ENCODE assay signal across 16 mouse cellular contexts in genomic region chr9:21594838-21595237, GRCm38 (mm10). TPM values are rescaled to one million over a fixed set of nuclear protein-coding genes. Genes with fewer than 3 reads are reported as not detected.
DNase-seq lines count a peak whose midpoint lies in the region; ATAC-seq and TF ChIP-seq lines count a peak whose summit lies in the region.
"Had no signal": no experiment of that assay in that cellular context is flagged by ENCODE, and none has a peak within 500 bp of the region (broad histone marks: within the 10 kb centered on the region; RNA-seq: fewer than 3 reads in every experiment).

No protein-coding gene starts in this region.

- no peak overlapping the region for H3K9ac ChIP-seq in hindbrain, embryonic 15.5 days
- no peak overlapping the region for H3K9ac ChIP-seq in hindbrain, embryonic 11.5 days (ENCODE audit: low read depth, low read length)
- H3K9ac ChIP-seq in midbrain, embryonic 15.5 days: no peak overlapping the region
- no peak overlapping the region for H3K9ac ChIP-seq in midbrain, embryonic 11.5 days (ENCODE audit: low read length)
- H3K9ac ChIP-seq: lung, embryonic 14.5 days; midbrain, embryonic 12.5 days had no signal

- DNase-seq in hindbrain, embryonic 11.5 days (ENCODE audit: low spot score): no peak
- DNase-seq in midbrain, embryonic 11.5 days (ENCODE audit: low spot score, missing footprints): no peak
- DNase-seq in fat pad, adult 2 months (ENCODE audit: extremely low read depth, low read depth, low spot score): peak; percentile 59
- no peak for DNase-seq in forebrain, embryonic 10.5 days (ENCODE audit: extremely low spot score, low spot score)
- DNase-seq in heart, postnatal 4 days: no peak
- DNase-seq: adrenal gland, postnatal 36 days; heart, adult 2 months; kidney, postnatal 4 days; left cerebral cortex, postnatal 4 days; lung, embryonic 14.5 days had no signal

- H3K4me1 ChIP-seq in hindbrain, embryonic 15.5 days (replicated peaks): peaks cover 35% of the 10 kb centered on the region
- peaks cover 5% of the 10 kb centered on the region for H3K4me1 ChIP-seq in hindbrain, embryonic 11.5 days (replicated peaks; ENCODE audit: control insufficient read depth, insufficient read depth, low read length)
- H3K4me1 ChIP-seq in midbrain, embryonic 15.5 days: peaks cover 33% of the 10 kb centered on the region
- peaks cover 12% of the 10 kb centered on the region for H3K4me1 ChIP-seq in midbrain, embryonic 11.5 days (ENCODE audit: control insufficient read depth, insufficient read depth, low read length)
- peaks cover 37% of the 10 kb centered on the region for H3K4me1 ChIP-seq in forebrain, embryonic 10.5 days

- H3K79me2 ChIP-seq in myocyte (ENCODE audit: control insufficient read depth, insufficient read depth): peaks cover 23% of the 10 kb centered on the region

- H3K27ac ChIP-seq in hindbrain, embryonic 15.5 days (replicated peaks): no peak overlapping the region
- no peak overlapping the region for H3K27ac ChIP-seq in hindbrain, embryonic 11.5 days (ENCODE audit: low read depth, low read length)
- H3K27ac ChIP-seq in midbrain, embryonic 15.5 days: no peak overlapping the region
- H3K27ac ChIP-seq in midbrain, embryonic 11.5 days (ENCODE audit: low read depth, low read length): no peak overlapping the region
- no peak overlapping the region for H3K27ac ChIP-seq in forebrain, embryonic 10.5 days
- H3K27ac ChIP-seq: heart, adult 2 months; macrophage; midbrain, embryonic 12.5 days had no signal

- no peaks in the 10 kb centered on the region for H3K27me3 ChIP-seq in hindbrain, embryonic 15.5 days
- no peaks in the 10 kb centered on the region for H3K27me3 ChIP-seq in hindbrain, embryonic 11.5 days (ENCODE audit: control insufficient read depth, insufficient read depth, low read length)
- H3K27me3 ChIP-seq in midbrain, embryonic 15.5 days (replicated peaks): no peaks in the 10 kb centered on the region
- no peaks in the 10 kb centered on the region for H3K27me3 ChIP-seq in midbrain, embryonic 11.5 days (ENCODE audit: control insufficient read depth, insufficient read depth, low read length)
- H3K27me3 ChIP-seq in myocyte (ENCODE audit: control insufficient read depth, insufficient read depth, insufficient read length): no peaks in the 10 kb centered on the region
- H3K27me3 ChIP-seq in forebrain, embryonic 10.5 days (ENCODE audit: poor library complexity, severe bottlenecking): no peaks in the 10 kb centered on the region
- H3K27me3 ChIP-seq: midbrain, embryonic 12.5 days had no signal

- no peak for ATAC-seq in hindbrain, embryonic 15.5 days (ENCODE audit: low FRiP score, low read depth)
- ATAC-seq in hindbrain, embryonic 11.5 days (ENCODE audit: low FRiP score): no peak
- ATAC-seq in midbrain, embryonic 15.5 days (replicated peaks): no peak
- no peak for ATAC-seq in midbrain, embryonic 11.5 days (ENCODE audit: low FRiP score)
- ATAC-seq: forebrain, embryonic 16.5 days had no signal

- WGBS in hindbrain, embryonic 15.5 days: 90% methylated on average over 2 of the region's 2 CpGs
- WGBS in hindbrain, embryonic 11.5 days: 88% methylated on average over 2 of the region's 2 CpGs
- WGBS in midbrain, embryonic 15.5 days: 94% methylated on average over 2 of the region's 2 CpGs
- 89% methylated on average over 2 of the region's 2 CpGs for WGBS in midbrain, embryonic 11.5 days
- WGBS in forebrain, embryonic 10.5 days: 90% methylated on average over 2 of the region's 2 CpGs

- no peak overlapping the region for H3ac ChIP-seq in myocyte (ENCODE audit: control insufficient read depth, insufficient read length)

- H3K4me3 ChIP-seq in hindbrain, embryonic 15.5 days: no peak overlapping the region
- H3K4me3 ChIP-seq in hindbrain, embryonic 11.5 days (ENCODE audit: low read depth, low read length): no peak overlapping the region
- H3K4me3 ChIP-seq in midbrain, embryonic 15.5 days: no peak overlapping the region
- H3K4me3 ChIP-seq in midbrain, embryonic 11.5 days (ENCODE audit: low read depth, low read length): no peak overlapping the region
- H3K4me3 ChIP-seq in myocyte: no peak overlapping the region
- no peak overlapping the region for H3K4me3 ChIP-seq in forebrain, embryonic 10.5 days
- H3K4me3 ChIP-seq: heart, adult 2 months had no signal

- no peak for TF ChIP-seq POLR2A in myocyte (IDR thresholded peaks at IDR 0.05; ENCODE audit: insufficient read length, low read depth)

- H3K4me2 ChIP-seq in hindbrain, embryonic 15.5 days: peak overlapping the region; percentile 96; the same call in 1 of the 2 replicates
- no peak overlapping the region for H3K4me2 ChIP-seq in hindbrain, embryonic 11.5 days (replicated peaks; ENCODE audit: low read depth, low read length)
- peak overlapping the region; percentile 97; the same call in 1 of the 2 replicates for H3K4me2 ChIP-seq in midbrain, embryonic 15.5 days
- H3K4me2 ChIP-seq in midbrain, embryonic 11.5 days: no peak overlapping the region
- peak overlapping the region; percentile 97 for H3K4me2 ChIP-seq in myocyte (ENCODE audit: low read depth)

- H3K36me3 ChIP-seq in hindbrain, embryonic 15.5 days: peaks cover 16% of the 10 kb centered on the region
- H3K36me3 ChIP-seq in hindbrain, embryonic 11.5 days (ENCODE audit: control insufficient read depth, insufficient read depth, low read length): no peaks in the 10 kb centered on the region
- H3K36me3 ChIP-seq in midbrain, embryonic 15.5 days (replicated peaks): 0 out of 2 replicates have a peak, but pooled peaks cover 8% of the 10 kb centered on the region
- no peaks in the 10 kb centered on the region; the same call in 1 of the 2 replicates for H3K36me3 ChIP-seq in midbrain, embryonic 11.5 days (ENCODE audit: control insufficient read depth, insufficient read depth, low read length)
- peaks cover 6% of the 10 kb centered on the region for H3K36me3 ChIP-seq in myocyte (ENCODE audit: control insufficient read depth, insufficient read depth)
- peaks cover 39% of the 10 kb centered on the region for H3K36me3 ChIP-seq in forebrain, embryonic 10.5 days (replicated peaks)

- H3K9me3 ChIP-seq in hindbrain, embryonic 15.5 days: no peaks in the 10 kb centered on the region
- H3K9me3 ChIP-seq in hindbrain, embryonic 11.5 days (ENCODE audit: control insufficient read depth, low read length): no peaks in the 10 kb centered on the region
- H3K9me3 ChIP-seq in midbrain, embryonic 15.5 days: no peaks in the 10 kb centered on the region
- H3K9me3 ChIP-seq in midbrain, embryonic 11.5 days (ENCODE audit: control insufficient read depth, low read length): no peaks in the 10 kb centered on the region
- H3K9me3 ChIP-seq in forebrain, embryonic 10.5 days: no peaks in the 10 kb centered on the region
- H3K9me3 ChIP-seq: midbrain, embryonic 12.5 days had no signal

TF ChIP-seq in myocyte, 11 proteins besides CTCF, POLR2A, EP300 and RAD21 (continues in another document):
- no peak for TF ChIP-seq MYOG (IDR thresholded peaks at IDR 0.05; ENCODE audit: control insufficient read depth in 1 of 3, insufficient read depth in 1 of 3, insufficient read length in 2 of 3, low read depth in 2 of 3)
- TF ChIP-seq POLR2AphosphoS2 (IDR thresholded peaks at IDR 0.05; ENCODE audit: insufficient read length, low read depth): no peak
- no peak for TF ChIP-seq MYOD1 (IDR thresholded peaks at IDR 0.05; ENCODE audit: control insufficient read depth in 1 of 3, insufficient read length in 2 of 3, low read depth in 2 of 3)
- TF ChIP-seq USF1 (IDR thresholded peaks at IDR 0.05; ENCODE audit: low read depth): no peak
- no peak for TF ChIP-seq REST (IDR thresholded peaks at IDR 0.05; ENCODE audit: insufficient read depth, insufficient read length)
- TF ChIP-seq TCF3 (IDR thresholded peaks at IDR 0.05; ENCODE audit: insufficient read length, low read depth): no peak
- TF ChIP-seq MAX (IDR thresholded peaks at IDR 0.05; ENCODE audit: low read depth): no peak

RNA-seq across cellular contexts. Expression of gene Yipf2, which starts 2.2 kb away (rescaled TPM):
- polyA plus RNA-seq in hindbrain, embryonic 15.5 days (2015; fragmentation: Nextera tagmentation; extraction: Ambion mirVana): 25.1 and 25.2 TPM in 2 replicates
- 16.0 and 16.9 TPM in 2 replicates for polyA plus RNA-seq in hindbrain, embryonic 11.5 days (2014; fragmentation: Nextera tagmentation; extraction: Ambion mirVana)
- 27.0 and 29.2 TPM in 2 replicates for polyA plus RNA-seq in midbrain, embryonic 15.5 days (2015; fragmentation: Nextera tagmentation; extraction: Ambion mirVana)
- 14.8 and 15.1 TPM in 2 replicates for polyA plus RNA-seq in midbrain, embryonic 11.5 days (2014; fragmentation: Nextera tagmentation; extraction: Ambion mirVana)
- polyA plus RNA-seq in myocyte (2012; fragmentation: generic; extraction: Trizol): 13.2 TPM
- 19.0 and 20.4 TPM in 2 replicates for polyA plus RNA-seq in forebrain, embryonic 10.5 days (2016; fragmentation: Nextera tagmentation; extraction: Ambion mirVana)
- total RNA-seq in heart, postnatal 4 days (2021): 1 to 10 TPM; 6.6 to 7.7 TPM

RNA-seq across cellular contexts. Expression of gene Timm29, which starts 2.3 kb away (rescaled TPM):
- 60.1 and 61.8 TPM in 2 replicates for polyA plus RNA-seq in hindbrain, embryonic 15.5 days (2015; fragmentation: Nextera tagmentation; extraction: Ambion mirVana)
- polyA plus RNA-seq in hindbrain, embryonic 11.5 days (2014; fragmentation: Nextera tagmentation; extraction: Ambion mirVana): 53.9 and 61.7 TPM in 2 replicates
- 68.0 and 68.8 TPM in 2 replicates for polyA plus RNA-seq in midbrain, embryonic 15.5 days (2015; fragmentation: Nextera tagmentation; extraction: Ambion mirVana)
- polyA plus RNA-seq in midbrain, embryonic 11.5 days (2014; fragmentation: Nextera tagmentation; extraction: Ambion mirVana): 57.9 and 59.9 TPM in 2 replicates
- 26.3 TPM for polyA plus RNA-seq in myocyte (2012; fragmentation: generic; extraction: Trizol)
- polyA plus RNA-seq in forebrain, embryonic 10.5 days (2016; fragmentation: Nextera tagmentation; extraction: Ambion mirVana): 31.4 and 32.3 TPM in 2 replicates
- 10 to 100 TPM; 32.3 to 36.4 TPM for total RNA-seq in heart, postnatal 4 days (2021)

RNA-seq across cellular contexts. Expression of gene Smarca4, which starts 21.1 kb away (rescaled TPM):
- polyA plus RNA-seq in hindbrain, embryonic 15.5 days (2015; fragmentation: Nextera tagmentation; extraction: Ambion mirVana): 126 and 139 TPM in 2 replicates
- polyA plus RNA-seq in hindbrain, embryonic 11.5 days (2014; fragmentation: Nextera tagmentation; extraction: Ambion mirVana): 142 and 146 TPM in 2 replicates
- 158 and 163 TPM in 2 replicates for polyA plus RNA-seq in midbrain, embryonic 15.5 days (2015; fragmentation: Nextera tagmentation; extraction: Ambion mirVana)
- 126 and 136 TPM in 2 replicates for polyA plus RNA-seq in midbrain, embryonic 11.5 days (2014; fragmentation: Nextera tagmentation; extraction: Ambion mirVana)
- 68.0 TPM for polyA plus RNA-seq in myocyte (2012; fragmentation: generic; extraction: Trizol)
- 147 and 149 TPM in 2 replicates for polyA plus RNA-seq in forebrain, embryonic 10.5 days (2016; fragmentation: Nextera tagmentation; extraction: Ambion mirVana)
- 10 to 100 TPM; 74.5 to 80.1 TPM for total RNA-seq in heart, postnatal 4 days (2021)

RNA-seq across cellular contexts. Expression of gene Carm1, which starts 48.1 kb away (rescaled TPM):
- 42.6 and 46.1 TPM in 2 replicates for polyA plus RNA-seq in hindbrain, embryonic 15.5 days (2015; fragmentation: Nextera tagmentation; extraction: Ambion mirVana)
- polyA plus RNA-seq in hindbrain, embryonic 11.5 days (2014; fragmentation: Nextera tagmentation; extraction: Ambion mirVana): 50.1 and 59.7 TPM in 2 replicates
- polyA plus RNA-seq in midbrain, embryonic 15.5 days (2015; fragmentation: Nextera tagmentation; extraction: Ambion mirVana): 46.7 and 49.3 TPM in 2 replicates
- polyA plus RNA-seq in midbrain, embryonic 11.5 days (2014; fragmentation: Nextera tagmentation; extraction: Ambion mirVana): 53.4 and 63.1 TPM in 2 replicates
- polyA plus RNA-seq in myocyte (2012; fragmentation: generic; extraction: Trizol): 48.1 TPM
- polyA plus RNA-seq in forebrain, embryonic 10.5 days (2016; fragmentation: Nextera tagmentation; extraction: Ambion mirVana): 58.3 and 59.8 TPM in 2 replicates
- total RNA-seq in heart, postnatal 4 days (2021): 10 to 100 TPM; 70.5 to 79.0 TPM

Comparison
In these comparisons a context has a peak if more than half of its experiments do, and no peak if none do; other contexts are left out.
1. H3K4me2 ChIP-seq: peak in hindbrain, embryonic 15.5 days (single experiment), midbrain, embryonic 15.5 days (single experiment) and myocyte (single experiment); none in hindbrain, embryonic 11.5 days (single experiment) and midbrain, embryonic 11.5 days (single experiment).